Mouse (Mus musculus) frontal cortex, postnatal 14 days (tissue): ENCODE measurements around the gene Kctd13.
A peak's percentile ranks its signal among the peaks of the same experiment; 100 is the strongest.

Source experiments
- DNase-seq, 2 experiments: peaks; one replicate each; pipeline ENCODE4 v3.0.0; 2022; ENCODE audit warnings: low spot score in 2 of 2

Kctd13 gene

DNA sequence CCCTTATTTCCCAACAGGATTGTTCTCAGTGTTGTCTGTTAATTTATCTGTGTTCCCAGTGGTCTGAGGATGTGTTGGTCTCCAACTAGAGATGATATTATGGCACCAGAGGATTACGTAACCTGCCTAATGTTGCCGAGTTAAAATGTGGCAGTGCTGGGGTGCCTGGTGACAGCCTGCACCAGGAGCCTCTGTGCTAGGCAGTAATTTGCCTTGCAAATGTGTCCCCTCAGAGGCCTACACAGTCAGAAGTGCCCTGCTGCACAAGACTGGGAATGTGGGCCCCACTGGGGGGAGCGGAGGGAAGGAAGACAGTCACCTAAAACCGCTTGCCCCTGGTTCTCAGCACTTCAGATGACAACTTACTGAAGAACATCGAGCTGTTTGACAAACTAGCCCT lies 13.1 kb downstream of the Kctd13 start:
- DNase-seq = no peak

DNA sequence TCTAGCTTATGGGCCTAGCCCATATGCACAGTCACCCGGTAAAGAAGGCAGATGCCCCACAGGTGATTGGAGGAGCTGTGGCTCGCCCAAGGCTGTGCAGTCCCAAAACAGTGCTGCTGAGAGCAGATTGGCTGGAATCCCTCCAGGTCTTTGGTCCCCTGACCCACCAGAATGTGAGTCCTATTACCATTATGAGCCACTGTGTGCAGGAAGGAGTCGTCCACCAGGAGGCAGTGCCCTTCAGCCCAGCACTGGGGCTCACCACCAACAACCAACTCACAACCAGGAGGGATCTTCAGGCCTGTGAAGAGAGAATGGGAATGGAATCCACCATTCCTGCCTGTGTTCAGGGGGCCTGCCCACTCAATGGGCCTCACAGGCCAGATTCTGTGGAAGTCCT lies 17.9 kb downstream of the Kctd13 start:
- DNase-seq = no peak

DNA sequence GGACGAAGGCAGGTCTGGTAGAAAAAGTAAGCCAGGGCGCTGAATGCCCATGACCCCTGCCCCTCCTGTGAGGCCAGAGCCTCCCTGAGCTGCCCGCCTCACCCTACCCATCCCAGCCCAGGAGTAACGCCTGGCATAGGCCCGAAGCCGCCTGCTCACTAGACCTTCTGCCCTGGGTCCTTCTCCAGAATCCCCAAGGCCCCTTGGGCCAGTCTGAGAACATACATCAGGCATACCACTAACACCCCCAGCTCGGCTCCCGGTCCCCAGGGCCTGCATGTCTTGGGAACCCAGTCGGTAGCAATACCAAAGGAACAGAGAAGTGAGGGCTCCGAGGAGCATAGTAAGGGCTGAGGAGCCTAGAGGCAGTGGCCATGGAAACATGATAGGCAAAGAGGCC lies 19.9 kb downstream of the Kctd13 start:
- no peak for DNase-seq

DNA sequence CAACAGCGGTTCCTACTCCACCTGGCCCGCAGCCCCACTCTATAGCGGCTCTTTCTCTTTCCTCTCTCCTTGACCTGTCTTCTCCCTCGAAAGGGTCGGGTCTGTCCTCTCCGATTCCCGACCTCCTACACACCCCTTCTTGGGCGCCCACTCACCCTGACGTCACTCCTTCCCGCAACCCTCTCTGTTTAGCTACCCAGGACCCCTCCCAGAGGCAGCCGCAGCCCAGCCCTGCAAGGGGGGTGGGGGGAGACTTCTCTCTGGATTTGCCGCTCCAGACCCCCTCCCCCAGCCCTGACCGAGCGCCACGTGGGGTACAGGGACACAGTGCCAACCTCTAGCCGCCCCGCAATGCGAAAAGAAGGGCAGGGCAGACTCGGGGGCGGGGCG lies 20.7 kb downstream of the Kctd13 start, which contains the start of gene Asphd1:
TSS of gene Asphd1 (minus strand) at position 180 of the 390 bp plus-strand sequence.
- DNase-seq = peak; percentile 62 to 69

DNA sequence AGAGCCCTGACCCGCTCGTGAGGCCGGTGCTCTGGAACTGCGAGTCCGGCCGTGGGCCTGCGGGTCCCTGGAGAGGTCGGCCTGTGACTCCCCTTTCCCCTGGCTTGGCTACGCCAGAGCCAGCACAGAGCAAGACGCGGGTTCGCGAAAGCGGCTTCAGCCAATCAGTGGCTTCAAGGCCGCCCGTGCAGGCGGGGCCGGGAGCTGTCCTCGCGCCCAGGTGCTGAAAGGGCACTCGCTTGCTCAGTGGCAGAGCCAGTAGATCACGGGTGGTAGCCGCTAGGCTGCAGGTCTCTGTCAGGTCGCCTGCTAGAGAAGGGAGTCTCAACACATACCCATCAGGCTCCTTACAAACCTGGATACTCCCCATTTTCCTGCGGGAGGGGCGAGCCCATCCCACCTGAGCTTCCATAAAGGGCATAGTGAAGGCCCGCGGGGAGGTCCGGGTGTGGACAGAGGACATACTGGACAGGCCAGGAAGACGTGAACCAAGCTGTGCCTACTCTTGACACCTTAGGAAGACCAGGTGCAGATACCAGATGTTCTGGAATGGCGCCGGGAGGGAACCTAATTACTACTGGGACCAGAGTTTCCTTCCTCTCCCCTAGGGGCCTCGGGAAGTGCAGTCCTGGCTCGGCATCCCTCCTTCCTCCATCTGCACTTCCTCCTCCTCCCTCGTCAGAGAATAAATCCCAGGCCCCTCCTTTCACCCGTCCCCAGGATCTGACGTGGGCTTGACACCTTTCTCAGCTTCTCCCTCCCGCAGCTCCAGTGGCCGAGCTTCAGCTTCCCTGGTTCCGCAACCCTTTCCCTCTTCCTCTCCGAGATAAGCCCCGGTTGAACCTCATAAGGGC lies 21.3 kb downstream of the Kctd13 start, which contains the start of gene Sez6l2:
TSS of gene Sez6l2 (plus strand) at position 771 of the 854 bp plus-strand sequence.
- peak; percentile 75 to 77 for DNase-seq

DNA sequence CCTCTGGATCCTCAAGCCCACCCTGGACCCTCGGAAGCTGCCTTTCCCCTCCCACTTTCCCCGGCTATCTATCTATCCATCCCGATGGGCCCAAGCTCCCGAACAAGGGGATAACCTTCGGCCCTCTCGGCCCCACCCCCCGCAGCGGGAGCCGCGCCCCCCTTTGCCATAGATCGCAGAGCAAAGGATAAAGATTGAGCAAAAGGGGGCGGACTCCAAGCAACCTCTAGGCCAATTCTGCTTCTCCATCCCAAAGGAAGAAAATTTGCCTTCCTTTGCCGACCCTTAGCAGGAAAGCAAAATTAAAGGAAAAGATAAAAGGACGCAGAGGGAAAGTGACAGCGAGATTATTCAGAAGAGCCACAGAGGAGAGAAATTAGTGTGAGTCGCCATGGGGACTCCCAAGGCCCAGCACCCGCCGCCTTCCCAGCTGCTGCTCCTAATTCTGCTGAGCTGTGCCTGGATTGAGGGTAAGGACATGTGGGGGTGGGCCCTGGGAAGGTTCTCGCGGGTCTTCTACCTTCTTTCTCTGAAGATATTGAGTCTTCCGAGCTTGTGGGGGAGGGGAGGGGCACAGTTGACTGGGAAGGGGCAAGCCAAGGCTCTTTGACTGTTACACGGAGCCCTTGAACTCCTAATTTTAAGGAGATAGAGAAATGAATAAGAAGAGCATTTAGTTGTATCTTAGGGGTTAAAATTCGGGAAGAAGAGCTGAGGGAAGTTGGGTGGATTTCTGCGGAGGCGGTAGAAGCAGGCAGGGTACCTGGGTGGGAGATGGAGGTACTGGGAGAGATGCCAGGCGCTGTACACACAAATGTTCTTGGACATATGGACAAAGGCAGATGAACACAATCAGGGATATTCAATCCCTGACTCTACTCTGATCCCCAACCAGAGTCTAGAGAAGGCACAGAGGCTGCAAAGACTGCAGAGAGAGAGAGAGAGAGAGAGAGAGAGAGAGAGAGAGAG lies 22.3 kb downstream of the Kctd13 start:
- peak in 1 of 2 experiments; percentile 46 for DNase-seq

DNA sequence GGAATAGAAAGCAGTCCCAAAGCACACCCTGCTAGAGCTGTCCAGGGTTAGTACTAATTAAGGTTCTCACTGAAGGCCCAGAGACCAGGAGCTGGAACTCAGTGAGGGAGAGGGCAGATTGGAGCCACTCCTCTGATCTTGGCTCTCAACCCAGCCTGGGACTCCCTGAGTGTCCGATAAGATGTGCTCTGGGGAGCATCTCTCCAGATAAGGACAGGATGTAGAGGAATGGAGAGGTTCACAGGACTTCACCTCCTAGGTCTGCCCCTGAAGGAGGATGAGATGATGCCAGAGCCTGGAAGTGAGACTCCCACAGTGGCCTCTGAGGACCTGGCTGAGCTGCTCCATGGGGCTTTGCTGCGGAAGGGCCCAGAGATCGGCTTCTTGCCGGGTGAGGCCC lies 23.1 kb downstream of the Kctd13 start:
- DNase-seq = no peak

DNA sequence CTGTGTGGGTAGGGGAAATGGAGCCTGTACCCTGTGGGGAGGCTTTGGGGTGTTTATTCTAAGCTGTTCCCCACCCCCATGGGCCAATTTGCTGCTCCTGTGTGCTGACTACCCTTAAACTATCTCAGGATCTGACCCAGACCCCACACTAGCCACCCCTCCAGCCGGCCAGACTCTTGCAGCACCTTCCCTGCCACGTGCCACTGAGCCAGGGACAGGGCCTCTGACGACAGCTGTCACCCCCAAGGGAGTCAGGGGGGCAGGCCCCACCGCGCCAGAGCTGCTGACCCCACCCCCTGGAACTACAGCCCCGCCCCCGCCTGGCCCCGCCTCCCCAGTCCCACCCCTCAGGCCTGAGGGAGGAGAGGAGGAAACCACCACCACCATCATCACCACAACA lies 24.0 kb downstream of the Kctd13 start:
- DNase-seq = no peak

DNA sequence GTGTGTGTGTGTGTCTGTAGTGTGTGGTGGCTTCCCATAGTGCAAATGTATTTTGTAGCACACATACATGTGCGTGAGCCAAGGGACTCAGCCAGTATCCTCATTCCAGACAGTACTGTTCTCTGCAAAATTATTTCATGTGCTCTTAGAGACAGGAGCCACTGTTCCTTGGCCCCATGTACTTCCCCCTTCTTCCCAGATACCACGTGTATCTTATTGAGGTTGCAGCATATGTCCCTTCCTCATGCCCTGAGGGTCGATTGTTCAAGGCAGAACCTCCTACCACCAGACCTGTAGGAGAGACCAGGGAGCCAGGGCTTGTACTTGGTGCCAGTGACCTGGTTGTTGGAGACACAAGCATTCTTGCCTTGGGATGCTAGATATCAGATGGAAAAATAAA lies 26.4 kb downstream of the Kctd13 start:
- DNase-seq = no peak

DNA sequence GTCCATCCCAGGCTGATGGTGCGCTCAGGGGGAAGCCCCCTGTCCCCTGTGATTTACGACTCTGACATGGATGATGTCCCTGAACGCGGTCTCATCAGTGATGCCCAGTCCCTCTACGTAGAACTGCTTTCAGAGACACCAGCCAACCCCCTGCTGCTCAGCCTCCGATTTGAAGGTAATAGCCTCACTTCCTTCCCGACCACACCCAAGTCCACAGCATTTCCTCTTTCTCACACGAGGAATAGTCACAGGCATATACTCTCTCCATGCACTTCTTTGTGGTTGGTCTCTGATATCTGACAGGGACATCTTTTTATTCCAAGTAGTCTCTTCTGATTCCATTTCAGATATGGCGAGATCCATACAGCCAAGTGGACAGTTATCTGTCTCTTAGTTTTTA lies 31.1 kb downstream of the Kctd13 start:
- no peak for DNase-seq

DNA sequence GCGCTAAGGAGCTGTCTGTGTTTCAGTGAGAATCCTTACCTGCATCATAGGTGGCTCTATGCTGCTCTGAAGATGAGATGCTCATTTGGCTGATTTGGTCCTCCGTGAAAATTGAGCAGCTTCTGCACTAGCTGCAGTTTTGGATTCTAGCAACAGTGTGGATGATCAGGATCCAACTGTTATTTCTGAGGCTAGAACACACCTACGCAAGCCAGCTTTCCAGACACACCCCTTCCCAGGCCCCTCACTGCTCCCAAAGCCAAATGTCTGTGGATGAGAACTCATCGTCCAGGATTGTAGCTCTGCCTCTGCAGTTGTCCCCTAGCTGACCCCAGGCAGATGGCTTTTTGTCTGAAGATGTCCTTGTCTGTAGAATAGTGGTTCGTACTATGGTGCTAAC lies 32.4 kb downstream of the Kctd13 start:
- DNase-seq = no peak

DNA sequence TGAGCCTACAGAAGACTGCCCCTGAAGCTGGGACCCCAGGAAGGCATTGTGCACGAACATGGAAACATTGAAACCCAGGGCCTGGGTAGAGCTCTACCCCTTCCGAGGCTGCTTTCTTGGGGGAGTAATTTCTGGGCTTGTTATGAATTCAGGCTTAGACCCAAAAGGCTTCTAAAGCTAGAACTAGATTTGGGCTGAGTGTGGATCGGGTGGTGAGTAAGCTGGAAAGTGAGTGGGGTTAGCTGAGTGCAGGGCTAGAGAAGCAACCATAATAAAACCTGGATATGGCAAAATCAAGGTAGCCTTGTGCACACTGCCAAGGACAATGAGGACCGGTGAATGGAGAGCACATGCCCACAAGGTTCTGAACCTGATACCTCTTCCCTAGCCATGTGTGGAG lies 33.3 kb downstream of the Kctd13 start:
- DNase-seq = no peak

DNA sequence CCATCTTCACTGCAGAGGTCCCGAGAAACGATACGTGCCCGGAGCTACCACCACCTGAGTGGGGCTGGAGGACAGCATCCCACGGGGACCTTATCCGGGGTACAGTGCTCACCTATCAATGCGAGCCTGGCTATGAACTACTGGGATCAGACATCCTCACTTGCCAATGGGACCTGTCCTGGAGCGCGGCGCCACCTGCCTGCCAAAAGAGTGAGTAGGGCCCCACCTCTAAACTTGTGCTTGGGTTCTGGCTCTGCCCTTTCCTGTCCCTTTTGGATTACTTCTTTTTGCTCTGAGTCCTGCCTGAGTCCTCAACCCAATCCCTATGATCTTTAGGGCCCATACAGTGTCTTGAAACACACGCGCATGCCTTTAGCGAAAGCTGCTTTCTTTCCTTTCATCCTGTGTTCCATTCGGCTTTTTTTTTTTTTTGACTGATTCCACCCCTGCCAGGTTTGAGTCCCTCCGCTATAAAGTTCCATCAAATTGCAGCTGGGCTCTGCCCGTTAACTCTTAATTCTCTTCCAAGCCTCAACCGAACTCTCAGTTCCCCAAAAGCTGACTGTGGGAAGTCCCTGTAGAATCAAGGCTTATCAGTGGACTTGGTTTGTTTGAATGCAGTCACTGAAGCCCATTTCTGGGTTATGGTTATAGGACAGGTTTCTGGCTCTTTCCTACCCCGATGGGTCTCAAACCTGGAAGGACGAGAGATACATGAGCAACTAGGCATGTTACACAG lies 35.0 kb downstream of the Kctd13 start:
- DNase-seq = no peak

DNA sequence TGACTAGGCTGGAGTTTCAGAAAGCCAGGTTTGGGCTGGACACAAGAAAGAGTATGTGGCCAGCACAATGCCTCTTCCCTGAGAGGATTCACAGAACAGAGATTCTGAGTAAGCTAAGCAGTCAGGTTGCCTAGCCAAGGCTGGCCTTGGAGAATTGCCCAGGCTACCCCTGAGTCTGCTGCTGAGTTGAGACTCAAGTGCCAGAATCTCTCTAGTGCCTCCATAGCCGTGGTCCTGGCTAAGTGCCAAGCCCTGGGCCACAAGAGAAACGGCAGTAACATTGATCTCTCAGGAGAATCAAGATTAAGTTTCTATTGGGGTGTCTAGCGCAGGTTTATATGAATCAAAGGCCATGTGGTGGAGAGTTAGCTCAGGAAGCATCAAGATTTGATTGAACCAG lies 36.9 kb downstream of the Kctd13 start:
- DNase-seq = no peak

DNA sequence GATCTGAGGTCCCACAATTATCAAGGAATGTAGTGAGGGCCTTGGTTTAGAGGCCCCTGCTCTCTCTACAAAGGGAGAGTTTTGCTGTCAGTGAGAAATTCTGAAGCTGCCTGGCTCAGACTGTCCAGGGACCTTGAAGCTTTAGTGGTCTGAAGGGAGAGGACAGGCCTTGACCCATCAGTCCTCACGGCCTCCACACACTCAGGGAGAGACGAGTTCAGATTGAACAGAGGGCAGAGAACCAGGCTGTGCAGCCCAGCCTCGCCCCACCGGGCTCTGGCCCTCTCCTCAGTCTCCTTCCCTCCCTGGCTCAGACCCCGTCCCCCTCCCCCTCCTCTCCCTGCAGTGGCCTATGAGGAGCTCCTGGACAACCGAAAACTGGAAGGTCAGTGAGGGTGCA lies 38.7 kb downstream of the Kctd13 start:
- DNase-seq = no peak

DNA sequence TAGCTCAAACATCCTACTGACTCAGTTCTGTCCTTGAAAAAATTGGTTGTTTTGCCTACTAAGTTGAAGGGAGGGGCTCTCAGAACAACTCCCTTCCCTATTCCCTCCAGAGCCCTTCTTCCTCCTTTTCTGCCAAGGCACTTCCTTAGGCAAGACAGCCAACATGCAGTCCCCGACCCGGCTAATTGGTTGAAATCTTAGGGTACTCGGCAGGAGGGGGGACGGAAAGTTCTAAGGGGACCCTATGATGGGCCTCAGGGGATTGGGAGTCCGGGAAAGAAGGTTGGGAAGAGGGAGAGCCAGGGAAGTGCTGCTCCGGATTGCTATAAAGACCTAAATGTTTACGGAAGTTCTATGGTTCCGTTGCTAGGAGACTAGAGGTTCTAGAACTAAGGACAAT lies 46.8 kb downstream of the Kctd13 start:
- DNase-seq = no peak

DNA sequence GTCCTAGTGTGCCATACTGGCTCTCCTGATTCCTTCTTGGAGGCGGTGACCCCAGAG lies 47.0 kb downstream of the Kctd13 start, which contains the start of gene Cdipt:
TSS of gene Cdipt (plus strand) at position 22 of the 57 bp plus-strand sequence.
- DNase-seq = no peak

DNA sequence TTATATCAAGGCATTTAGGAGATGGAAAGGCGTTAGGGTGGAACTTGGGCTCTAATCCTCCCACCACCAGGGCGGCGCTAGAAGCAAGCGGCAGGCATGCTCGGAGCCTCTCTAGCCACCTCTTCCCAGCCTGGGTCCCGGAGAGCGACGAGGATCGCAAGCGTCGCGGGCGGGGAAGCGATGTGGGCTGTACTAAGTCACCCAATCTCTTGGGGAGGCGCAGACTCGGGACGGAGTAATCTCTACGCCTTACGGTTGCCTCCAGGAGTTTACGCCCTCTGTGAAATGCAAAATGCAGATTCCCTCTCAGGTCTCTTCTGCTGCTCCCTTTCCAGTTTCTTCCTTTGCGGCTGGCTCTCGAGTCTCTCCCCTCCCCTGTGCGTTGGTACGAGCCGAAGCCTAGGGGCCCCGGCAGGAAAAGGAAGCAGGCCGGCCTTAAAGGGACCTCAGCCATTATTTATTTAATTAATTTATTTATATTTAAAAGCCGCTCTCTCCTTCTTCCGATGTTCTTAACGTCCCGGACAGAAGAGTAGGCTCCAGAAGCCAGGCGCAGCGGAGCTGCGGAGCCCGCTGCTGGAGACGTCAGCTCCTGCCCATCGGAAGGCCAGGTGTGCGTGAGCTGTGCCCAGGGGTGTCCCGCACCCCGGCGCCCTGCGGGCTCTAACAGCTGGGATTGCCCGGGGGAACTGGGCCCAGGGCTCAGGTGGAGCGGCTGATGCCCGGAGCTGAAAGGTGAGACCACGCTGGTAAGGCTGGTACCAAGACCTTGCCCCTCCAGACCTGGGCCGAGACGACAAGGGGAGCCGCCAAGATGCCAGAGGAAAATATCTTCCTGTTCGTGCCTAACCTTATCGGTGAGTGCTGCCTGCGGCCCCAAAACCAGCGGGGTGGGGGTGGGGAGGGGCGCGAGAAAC lies 47.5 kb downstream of the Kctd13 start, which contains the start of gene Cdiptos:
TSS of gene Cdiptos (minus strand) at position 149 of the 917 bp plus-strand sequence.
- peak; percentile 91 to 94 for DNase-seq

DNA sequence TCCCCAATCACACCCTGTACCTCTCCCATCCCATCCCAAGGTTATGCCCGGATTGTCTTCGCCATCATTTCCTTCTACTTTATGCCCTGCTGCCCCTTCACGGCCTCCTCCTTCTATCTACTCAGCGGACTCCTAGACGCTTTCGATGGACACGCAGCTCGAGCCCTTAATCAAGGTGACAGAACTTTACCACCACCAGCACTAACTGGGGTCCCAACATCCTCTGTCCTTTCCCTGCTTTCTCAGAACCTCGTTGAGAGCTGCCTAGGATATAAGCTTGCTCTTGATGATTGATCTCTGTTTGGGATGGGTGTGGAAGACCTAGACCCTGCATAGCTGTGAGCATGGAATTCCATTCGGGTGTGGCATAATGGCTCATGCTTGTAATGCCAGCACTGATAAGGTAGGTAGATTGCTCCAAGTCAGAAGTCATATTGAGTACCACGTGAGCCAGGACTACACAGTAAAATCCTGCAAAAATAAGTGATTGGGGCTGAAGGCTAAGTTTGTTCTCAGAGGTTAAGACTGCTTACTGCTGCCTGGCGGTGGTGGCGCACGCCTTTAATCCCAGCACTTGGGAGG lies 48.3 kb downstream of the Kctd13 start:
- no peak for DNase-seq

DNA sequence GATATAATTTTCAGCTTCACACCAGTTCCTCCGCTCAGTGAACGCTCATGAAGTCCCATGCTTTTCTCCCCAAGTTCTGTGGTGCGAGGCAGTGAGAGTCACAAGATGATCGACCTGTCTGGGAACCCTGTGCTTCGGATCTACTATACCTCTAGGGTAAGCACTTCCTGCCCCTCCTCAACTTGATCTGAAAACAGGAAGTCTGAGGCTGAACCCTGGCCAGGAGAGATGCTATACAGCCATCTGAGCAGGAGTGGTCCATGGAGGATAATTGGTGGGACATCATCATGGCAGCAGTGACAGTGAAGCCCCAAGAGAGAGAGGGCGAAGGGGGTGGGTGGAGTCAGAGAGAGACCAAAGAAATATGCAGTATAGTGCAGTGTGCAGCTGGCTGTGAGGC lies 50.2 kb downstream of the Kctd13 start:
- DNase-seq = no peak

DNA sequence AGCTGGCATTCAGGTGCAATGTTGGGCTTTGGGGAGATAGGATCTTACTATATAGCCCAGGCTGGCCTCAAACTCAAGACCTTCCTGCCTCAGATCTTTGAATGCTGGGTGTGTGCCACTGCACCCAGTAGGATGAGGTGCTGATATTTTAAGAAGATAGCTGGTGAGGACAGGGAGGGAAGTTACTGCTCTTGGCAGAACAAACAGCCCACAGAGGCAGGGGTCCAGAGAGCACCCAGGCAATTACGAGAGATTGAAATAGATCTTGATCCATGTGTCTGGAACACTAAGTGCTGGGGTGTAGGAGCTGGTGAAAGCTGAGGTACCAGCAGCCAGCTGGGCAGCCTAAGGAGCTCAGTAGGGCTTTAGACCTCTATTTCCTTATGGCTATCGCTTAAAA lies 52.9 kb downstream of the Kctd13 start:
- no peak for DNase-seq
